Mouse (Mus musculus) forebrain, embryonic 13.5 days (tissue): Measurements from ENCODE around the gene Sema3b. TPM values are rescaled to one million over a fixed set of nuclear protein-coding genes. Genes with fewer than 3 reads are reported as not detected.

Experiments
- ATAC-seq: fragments of 200-750 bp; cut with Nextera tagmentation; 2 replicates; pipeline ENCODE4 v1.8.0; 2017
- H3K27ac ChIP-seq: fragments of 300-500 bp; sonication (generic); 2 replicates; pipeline ENCODE4 v1.5.1; 2015; ENCODE audit warnings: inconsistent platforms, mild to moderate bottlenecking, moderate library complexity
- H3K27me3 ChIP-seq: fragments of 300-500 bp; sonication (generic); 2 replicates; pipeline ENCODE4 v1.6.1; 2015; ENCODE audit warnings: mild to moderate bottlenecking, inconsistent platforms
- H3K36me3 ChIP-seq: fragments of 300-500 bp; sonication (generic); 2 replicates; pipeline ENCODE4 v1.6.1; 2015; ENCODE audit warnings: mild to moderate bottlenecking, inconsistent platforms; ENCODE audit not compliant: poor library complexity, severe bottlenecking
- H3K4me1 ChIP-seq: fragments of 300-500 bp; sonication (generic); 2 replicates; pipeline ENCODE4 v1.6.1; 2015; ENCODE audit warnings: inconsistent platforms
- H3K4me2 ChIP-seq: fragments of 300-500 bp; sonication (generic); 2 replicates; pipeline ENCODE4 v1.6.1; 2015; ENCODE audit warnings: inconsistent platforms, mild to moderate bottlenecking, moderate library complexity
- H3K4me3 ChIP-seq: fragments of 300-500 bp; sonication (generic); 2 replicates; pipeline ENCODE4 v1.5.1; 2015; ENCODE audit warnings: mild to moderate bottlenecking, inconsistent platforms
- H3K9ac ChIP-seq: fragments of 300-500 bp; sonication (generic); 2 replicates; pipeline ENCODE4 v1.6.1; 2015; ENCODE audit warnings: mild to moderate bottlenecking, inconsistent platforms
- H3K9me3 ChIP-seq: fragments of 300-500 bp; sonication (generic); replicated peaks from 2 replicates; pipeline ENCODE4 v1.6.1; 2016; ENCODE audit warnings: inconsistent platforms
- WGBS: fragments of 180-500 bp; shearing (Covaris S2); methylation state at CpG from one replicate; pipeline ENCODE4 v1.1.7; 2015; 5-methylcytosine and 5-hydroxymethylcytosine counted together
- polyA plus RNA-seq: library from polyadenylated mRNA; unstranded; fragments of >200 nt; fragmentation: Nextera tagmentation; extraction: Ambion mirVana; gene quantifications from 2 replicates; pipeline ENCODE4 v1.2.1, GENCODE M21; 2015

Gene Sema3b
- polyA plus RNA-seq, 1 experiment from 2014 or later, result 1.8 TPM

DNA sequence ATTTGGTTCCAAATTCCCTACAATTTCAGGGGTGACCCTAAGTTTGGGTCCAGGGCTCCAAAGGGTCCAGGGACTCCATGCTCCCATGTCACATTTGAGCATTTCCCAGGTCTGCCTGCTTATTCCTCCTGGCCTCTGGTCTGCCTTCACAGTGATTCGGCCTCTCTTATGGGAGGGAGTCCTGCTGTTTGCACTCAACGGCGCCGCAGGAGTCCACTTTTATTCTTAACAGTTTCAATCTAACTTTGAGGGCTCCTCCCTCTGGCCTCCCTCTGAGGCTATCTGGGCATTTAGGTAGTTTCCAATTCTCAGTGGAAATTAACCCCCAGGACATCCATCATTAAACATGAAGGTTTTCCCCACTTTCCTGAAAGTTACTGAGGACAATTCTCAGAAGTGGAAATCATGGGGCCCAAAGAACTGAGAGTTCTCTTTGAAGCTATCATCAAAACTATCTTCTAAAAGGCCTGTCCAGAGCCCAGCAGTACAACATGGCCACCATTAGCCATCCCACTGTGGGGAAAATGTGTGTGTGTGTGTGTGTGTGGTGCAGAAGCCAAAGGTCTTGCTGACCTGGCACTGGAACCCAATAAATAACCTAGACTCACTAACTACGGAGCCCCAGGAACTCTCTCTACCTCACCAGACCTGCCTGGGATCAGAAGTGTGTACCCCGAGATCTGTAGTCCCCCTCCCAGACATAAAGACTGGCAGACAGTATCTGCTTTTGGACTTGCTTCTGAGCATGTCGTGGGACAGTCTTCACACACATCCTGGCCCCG, 14.6 kb downstream of the Sema3b start:
- ATAC-seq, result no peak
- 71% methylated on average over 8 of the region's 8 CpGs for WGBS
- Histone ChIP-seq H3K27ac (no peak overlapping the region), H3K4me3 (no peak overlapping the region), H3K36me3 (peaks cover 48% of the 10 kb centered on the region), H3K4me1 (no peaks in the 10 kb centered on the region), H3K4me2 (no peak overlapping the region), H3K9ac (no peak overlapping the region), H3K9me3 (no peaks in the 10 kb centered on the region), H3K27me3 (no peaks in the 10 kb centered on the region)

DNA sequence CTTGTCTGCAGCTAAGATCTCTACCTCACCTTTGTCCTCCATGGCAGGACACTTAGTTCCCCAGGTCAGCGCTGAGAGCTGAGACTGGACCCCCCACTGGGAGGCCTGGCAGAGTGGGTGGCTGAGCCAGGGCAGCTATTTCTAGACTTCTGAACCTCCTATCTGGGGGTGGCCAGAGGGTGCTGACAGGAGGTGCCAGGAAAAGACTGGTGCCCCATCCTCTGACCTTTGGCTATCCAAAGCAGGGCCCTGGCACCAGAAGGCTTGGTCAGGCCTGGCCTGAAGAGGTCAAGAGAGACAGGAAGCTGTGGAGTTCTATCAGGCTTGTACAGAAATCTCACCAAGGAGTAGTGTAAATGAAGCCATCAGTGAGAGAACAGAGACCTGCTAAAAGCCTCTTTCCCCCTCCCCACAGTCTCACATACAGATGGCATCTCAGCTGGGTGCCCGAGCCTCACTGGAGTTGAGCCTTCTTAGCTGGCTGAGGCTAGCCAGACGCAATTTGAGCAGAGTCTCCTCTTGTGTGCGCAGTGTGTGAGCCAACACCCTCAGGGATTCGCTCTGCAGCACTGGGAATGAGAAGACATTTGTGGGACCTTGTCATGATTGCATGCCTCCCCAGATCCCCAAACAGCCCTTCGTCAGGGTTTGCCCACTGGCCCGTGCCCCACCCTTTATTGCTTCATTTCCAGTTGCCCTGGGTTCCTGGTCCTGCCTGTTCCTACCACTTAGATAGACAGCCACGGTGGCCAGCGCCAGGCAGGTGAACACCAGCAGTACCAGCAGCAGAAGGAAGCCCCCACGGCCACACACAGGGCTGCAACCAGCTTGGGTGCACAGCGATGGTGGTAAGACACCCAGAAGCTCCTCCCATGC, 15.7 kb downstream of the Sema3b start:
- Histone ChIP-seq H3K4me1 (peaks cover 9% of the 10 kb centered on the region), H3K36me3 (peaks cover 48% of the 10 kb centered on the region), H3K4me3 (no peak overlapping the region), H3K4me2 (no peak overlapping the region), H3K27ac (no peak overlapping the region; the same call in 1 of the 2 replicates), H3K9ac (no peak overlapping the region), H3K9me3 (no peaks in the 10 kb centered on the region), H3K27me3 (no peaks in the 10 kb centered on the region)
- ATAC-seq, result no peak
- WGBS, result 82% methylated on average over 11 of the region's 11 CpGs

DNA sequence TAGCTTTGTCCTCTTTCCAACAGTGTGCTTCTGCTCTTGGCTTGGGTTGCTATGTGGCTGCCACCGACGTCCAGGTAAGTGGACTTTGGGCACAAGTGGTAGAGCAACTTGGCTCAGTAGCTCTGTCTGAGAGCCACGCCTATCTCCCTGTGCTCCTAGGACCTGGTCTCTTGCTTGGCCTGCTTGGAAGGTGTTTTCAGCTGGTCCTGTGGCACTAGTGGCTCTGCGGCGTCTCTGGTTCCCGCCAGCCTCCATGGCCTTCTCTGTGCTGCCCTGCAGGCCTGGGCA, 18.3 kb downstream of the Sema3b start:
- Histone ChIP-seq H3K9me3 (no peaks in the 10 kb centered on the region), H3K9ac (no peak overlapping the region), H3K4me3 (no peak overlapping the region), H3K27me3 (no peaks in the 10 kb centered on the region), H3K4me1 (peaks cover 15% of the 10 kb centered on the region), H3K27ac (no peak overlapping the region), H3K36me3 (peaks cover 48% of the 10 kb centered on the region), H3K4me2 (no peak overlapping the region)
- ATAC-seq, result no peak
- 95% methylated on average over 6 of the region's 6 CpGs for WGBS

GRCm38 (mm10) chr9:107590058-107590772, 18.8 kb downstream of the Sema3b start:
- ATAC-seq, result no peak
- Histone ChIP-seq H3K27ac (no peak overlapping the region), H3K9me3 (no peaks in the 10 kb centered on the region), H3K4me1 (peaks cover 15% of the 10 kb centered on the region), H3K36me3 (peaks cover 48% of the 10 kb centered on the region), H3K9ac (no peak overlapping the region), H3K4me3 (no peak overlapping the region), H3K27me3 (no peaks in the 10 kb centered on the region), H3K4me2 (no peak overlapping the region)
- WGBS, result 91% methylated on average over 25 of the region's 25 CpGs

DNA sequence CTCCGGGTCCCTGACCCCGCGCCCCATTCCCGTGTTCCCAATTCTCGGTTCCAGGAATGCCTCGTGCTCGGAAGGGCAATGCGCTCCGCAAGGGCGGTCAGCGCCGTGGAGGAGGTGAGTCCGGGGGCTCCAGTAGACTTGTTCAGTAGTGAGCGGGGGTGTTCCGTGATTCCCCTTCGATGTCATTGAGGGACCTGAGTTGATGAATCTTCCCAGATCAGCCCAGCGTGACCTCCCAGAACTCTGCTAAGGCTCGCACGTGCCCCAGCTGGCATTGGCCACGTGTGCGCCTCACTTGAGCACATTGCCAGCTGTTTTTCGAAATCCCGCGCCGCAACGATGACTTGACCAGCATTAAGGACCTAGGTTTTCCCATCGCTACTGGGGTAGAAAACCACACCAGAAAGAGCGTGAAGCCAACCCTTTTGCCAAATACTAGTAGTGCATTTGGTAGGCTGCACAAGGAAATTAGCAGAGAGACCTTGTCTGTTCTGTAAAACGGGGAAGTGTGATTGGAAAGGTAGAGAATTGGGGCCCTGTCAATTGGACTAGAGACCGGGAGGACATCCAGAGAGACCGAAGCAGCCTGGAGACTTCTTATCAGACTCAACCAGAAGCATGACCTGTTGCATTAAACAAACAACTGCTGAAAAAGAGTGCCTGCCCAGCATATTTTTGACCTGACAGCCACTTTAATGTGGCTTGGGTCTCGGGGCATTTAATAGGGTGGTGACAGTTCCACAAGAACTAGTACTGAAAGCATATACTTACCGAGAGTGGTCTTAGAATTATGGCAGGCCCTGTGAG, 21.0 kb downstream of the Sema3b start:
- H3K27me3 ChIP-seq, result no peaks in the 10 kb centered on the region
- no peak; the same call in 1 of the 2 replicates for ATAC-seq
- WGBS, result 6% methylated on average over 33 of the region's 33 CpGs
- H3K4me1 ChIP-seq, result peaks cover 15% of the 10 kb centered on the region
- peaks cover 45% of the 10 kb centered on the region for H3K36me3 ChIP-seq
- H3K4me3 ChIP-seq, result peak overlapping the region; percentile 77
- H3K4me2 ChIP-seq, result peak overlapping the region; percentile 85
- H3K27ac ChIP-seq, result no peak overlapping the region
- H3K9me3 ChIP-seq, result no peaks in the 10 kb centered on the region
- H3K9ac ChIP-seq, result peak overlapping the region; percentile 74

DNA sequence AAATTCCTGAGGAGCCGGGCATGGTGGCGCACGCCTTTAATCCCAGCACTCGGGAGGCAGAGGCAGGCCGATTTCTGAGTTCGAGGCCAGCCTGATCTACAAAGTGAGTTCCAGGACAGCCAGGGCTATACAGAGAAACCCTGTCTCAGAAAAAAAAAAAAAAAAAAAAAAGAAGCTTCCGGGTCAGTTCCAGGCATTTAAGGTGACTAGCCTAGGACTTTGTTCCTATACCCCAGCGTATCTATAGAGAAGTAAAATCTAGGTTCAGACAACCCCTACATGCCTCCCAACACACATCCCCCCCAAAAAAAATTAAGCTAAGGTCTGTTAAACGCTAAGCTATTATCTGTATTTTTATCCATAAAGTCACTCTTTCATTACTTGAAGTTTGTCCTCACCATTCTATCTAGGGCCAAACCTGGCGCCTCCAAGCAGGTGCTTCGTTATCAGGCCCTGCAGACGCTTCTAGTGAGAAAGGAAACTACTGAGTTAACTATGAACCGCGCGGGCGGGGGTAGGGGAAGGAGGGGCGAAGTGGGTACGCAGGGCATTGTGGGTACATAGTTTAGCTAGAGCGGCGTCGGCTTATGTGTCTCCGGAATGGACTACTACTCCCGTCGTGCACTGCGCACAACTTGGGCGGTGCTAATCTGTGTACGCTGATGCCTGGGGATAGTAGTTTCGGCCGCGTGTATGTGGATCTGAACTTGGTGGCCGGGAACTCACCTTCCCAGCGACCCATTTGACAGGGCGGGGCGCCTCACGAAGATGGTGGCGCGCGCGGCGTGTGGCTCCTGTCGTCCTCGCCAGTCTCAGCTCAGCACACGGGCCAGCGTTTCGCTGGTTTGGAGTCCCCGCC, 21.8 kb downstream of the Sema3b start, which contains the start of gene Ifrd2:
Gene Ifrd2 (plus strand): TSS at position 669 of the 859 bp plus-strand sequence.
- ATAC-seq, result peak; percentile 98
- WGBS, result 14% methylated on average over 46 of the region's 46 CpGs

GRCm38 (mm10) chr9:107586504-107586903, 22.5 kb downstream of the Sema3b start:
- Histone ChIP-seq H3K36me3 (peaks cover 34% of the 10 kb centered on the region), H3K27me3 (no peaks in the 10 kb centered on the region), H3K27ac (no peak overlapping the region), H3K4me3 (no peak overlapping the region), H3K4me1 (peaks cover 18% of the 10 kb centered on the region), H3K4me2 (no peak overlapping the region), H3K9ac (no peak overlapping the region), H3K9me3 (no peaks in the 10 kb centered on the region)
- ATAC-seq, result no peak
- 93% methylated on average over 5 of the region's 5 CpGs for WGBS

More for the DNA sequence above, 21.8 kb downstream of the Sema3b start, which contains the start of gene Ifrd2:
- Histone ChIP-seq H3K36me3 (peaks cover 41% of the 10 kb centered on the region), H3K9ac (peak within 1 kb of the TSS; percentile 74), H3K27ac (no peak within 1 kb of the TSS), H3K27me3 (no peaks in the 10 kb centered on the region), H3K4me1 (peaks cover 15% of the 10 kb centered on the region), H3K4me2 (peak within 1 kb of the TSS; percentile 85), H3K9me3 (no peaks in the 10 kb centered on the region), H3K4me3 (peak within 1 kb of the TSS; percentile 77)

DNA sequence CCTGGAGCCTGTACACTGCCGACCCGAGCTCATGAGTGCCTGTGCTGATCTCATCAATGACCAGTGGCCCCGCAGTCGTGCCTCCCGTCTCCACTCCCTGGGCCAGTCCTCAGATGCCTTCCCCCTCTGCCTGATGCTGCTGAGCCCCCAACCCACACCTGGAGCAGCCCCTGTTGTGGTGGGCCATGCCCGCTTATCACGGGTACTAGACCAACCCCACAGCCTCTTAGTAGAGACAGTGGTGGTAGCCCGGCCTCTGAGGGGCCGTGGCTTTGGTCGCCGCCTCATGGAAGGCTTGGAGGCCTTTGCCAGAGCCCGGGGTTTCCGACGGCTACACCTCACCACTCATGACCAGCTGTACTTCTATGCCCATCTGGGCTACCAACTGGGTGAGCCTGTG, 25.9 kb downstream of the Sema3b start:
- Histone ChIP-seq H3K36me3 (peaks cover 15% of the 10 kb centered on the region), H3K4me1 (peaks cover 27% of the 10 kb centered on the region), H3K27ac (no peak overlapping the region), H3K27me3 (no peaks in the 10 kb centered on the region), H3K4me2 (no peak overlapping the region), H3K9me3 (no peaks in the 10 kb centered on the region), H3K4me3 (no peak overlapping the region), H3K9ac (no peak overlapping the region)
- ATAC-seq, result no peak
- WGBS, result 91% methylated on average over 14 of the region's 14 CpGs

DNA sequence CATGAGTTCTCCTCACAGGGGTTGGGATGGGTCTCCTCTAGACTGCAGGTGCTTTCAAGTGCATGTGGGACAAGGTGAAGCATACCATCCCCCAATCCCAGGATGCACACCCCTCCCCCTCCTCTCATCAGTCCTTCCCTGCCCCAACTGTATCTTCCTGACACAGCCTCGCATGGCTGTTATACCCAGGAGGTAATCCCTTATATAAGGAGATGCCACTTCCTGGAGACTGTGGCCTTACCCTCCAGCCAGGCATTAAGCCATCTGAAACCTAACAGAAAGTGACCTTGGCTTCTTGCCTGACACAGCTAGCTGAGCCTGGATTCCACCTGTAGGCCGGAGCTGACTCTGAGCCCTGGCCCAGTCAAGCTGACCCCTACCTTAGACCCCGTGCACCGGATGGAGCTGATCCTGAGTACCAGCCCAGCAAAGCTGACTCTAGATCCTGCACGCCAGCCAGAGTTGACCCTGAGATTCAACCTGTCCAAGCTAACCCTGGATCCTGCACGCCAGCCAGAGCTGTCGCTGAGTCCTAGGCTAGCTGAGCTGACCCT, 26.4 kb downstream of the Sema3b start:
- H3K4me3 ChIP-seq, result no peak overlapping the region
- H3K9ac ChIP-seq, result no peak overlapping the region
- no peaks in the 10 kb centered on the region for H3K9me3 ChIP-seq
- H3K36me3 ChIP-seq, result peaks cover 15% of the 10 kb centered on the region
- H3K4me2 ChIP-seq, result no peak overlapping the region
- H3K27ac ChIP-seq, result no peak overlapping the region
- ATAC-seq, result no peak
- H3K27me3 ChIP-seq, result no peaks in the 10 kb centered on the region
- WGBS, result 88% methylated on average over 7 of the region's 7 CpGs
- H3K4me1 ChIP-seq, result peaks cover 23% of the 10 kb centered on the region

DNA sequence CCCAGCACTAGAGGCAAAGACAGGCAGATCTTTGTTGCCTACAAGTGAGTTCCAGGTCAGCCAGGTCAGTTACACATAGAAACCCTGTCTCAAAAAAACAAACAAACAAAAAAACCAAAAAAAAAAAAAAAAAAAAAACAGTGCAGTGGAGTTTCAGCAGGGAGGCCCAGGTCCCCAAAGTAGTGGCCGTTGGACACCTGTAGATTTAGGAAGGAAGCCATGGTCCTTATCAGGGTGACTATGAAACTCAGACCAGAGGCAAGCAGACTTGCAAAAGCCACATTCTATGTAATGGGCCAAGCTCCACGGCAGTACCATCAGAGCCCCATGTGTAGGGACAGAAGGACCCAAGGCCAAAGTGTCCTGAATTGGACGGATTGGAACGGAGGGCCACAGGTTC, 27.4 kb downstream of the Sema3b start:
- WGBS, result 77% methylated on average over 4 of the region's 4 CpGs
- no peak overlapping the region for H3K9ac ChIP-seq
- H3K27ac ChIP-seq, result no peak overlapping the region

More for the DNA sequence above, 27.4 kb downstream of the Sema3b start:
- Histone ChIP-seq H3K4me1 (peaks cover 32% of the 10 kb centered on the region), H3K27me3 (no peaks in the 10 kb centered on the region), H3K4me3 (peak overlapping the region; percentile 63), H3K36me3 (peaks cover 15% of the 10 kb centered on the region), H3K9me3 (no peaks in the 10 kb centered on the region), H3K4me2 (peak overlapping the region; percentile 82)
- ATAC-seq, result no peak
